Mouse (Mus musculus): ENCODE measurements around the gene Slc48a1. TPM values are rescaled to one million over a fixed set of nuclear protein-coding genes. Genes with fewer than 3 reads are reported as not detected.

The Slc48a1 gene
- polyA plus RNA-seq, 1 experiment, result 52.7 TPM

DNA sequence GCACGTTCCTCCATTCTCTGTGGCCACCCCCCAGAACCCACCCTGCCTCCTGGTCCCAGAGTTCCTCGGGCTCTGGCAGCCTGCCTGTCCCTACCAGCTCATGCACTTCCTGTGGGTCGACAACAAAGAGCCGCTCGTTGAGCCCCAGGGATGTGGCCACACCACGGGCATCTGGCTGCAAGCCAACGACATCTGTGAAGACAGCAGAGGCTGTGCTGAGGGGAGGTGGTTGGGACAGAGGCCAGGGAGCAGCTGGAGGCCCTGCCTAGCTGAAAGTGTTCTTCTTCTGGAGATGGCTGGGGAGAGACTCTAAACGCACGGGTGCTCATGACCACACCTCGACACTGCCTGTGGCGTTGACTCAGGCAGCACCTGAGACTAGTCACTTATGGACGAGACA, 27.6 kb upstream of the Slc48a1 start:
- no peaks in the 10 kb centered on the region for H3K79me2 ChIP-seq (ENCODE audit: control insufficient read depth, insufficient read depth)
- TF ChIP-seq USF1 (IDR thresholded peaks at IDR 0.05; ENCODE audit: low read depth) (no peak), MYOG (IDR thresholded peaks at IDR 0.05; ENCODE audit: control insufficient read depth in 1 of 3, insufficient read depth in 1 of 3, insufficient read length in 2 of 3, low read depth in 2 of 3) (peak in 2 of 3 experiments; percentile 80 to 92), TCF3 (IDR thresholded peaks at IDR 0.05; ENCODE audit: insufficient read length, low read depth) (peak; percentile 83), SRF (IDR thresholded peaks at IDR 0.05; ENCODE audit: control insufficient read depth, insufficient read length, low read depth) (peak; percentile 24), POLR2AphosphoS2 (IDR thresholded peaks at IDR 0.05; ENCODE audit: insufficient read length, low read depth) (no peak), TCF12 (IDR thresholded peaks at IDR 0.05; ENCODE audit: insufficient read depth, poor library complexity, severe bottlenecking) (peak; percentile 81), E2F4 (IDR thresholded peaks at IDR 0.05; ENCODE audit: insufficient read depth) (no peak), CEBPB (IDR thresholded peaks at IDR 0.05; ENCODE audit: insufficient read depth, poor library complexity, severe bottlenecking) (peak; percentile 12; the same call in 1 of the 2 replicates), MYOD1 (IDR thresholded peaks at IDR 0.05; ENCODE audit: control insufficient read depth in 1 of 3, insufficient read length in 2 of 3, low read depth in 2 of 3) (peak in 2 of 3 experiments; percentile 90 to 95), POLR2A (IDR thresholded peaks at IDR 0.05; ENCODE audit: insufficient read length, low read depth) (no peak), MAX (IDR thresholded peaks at IDR 0.05; ENCODE audit: low read depth) (no peak), REST (IDR thresholded peaks at IDR 0.05; ENCODE audit: insufficient read depth, insufficient read length) (no peak)
- peak overlapping the region; percentile 79 for H3K4me2 ChIP-seq (ENCODE audit: low read depth)
- H3K27me3 ChIP-seq (ENCODE audit: control insufficient read depth, insufficient read depth, insufficient read length), result peaks cover 26% of the 10 kb centered on the region
- H3K36me3 ChIP-seq (ENCODE audit: control insufficient read depth, insufficient read depth), result no peaks in the 10 kb centered on the region
- no peak overlapping the region for H3K4me3 ChIP-seq
- H3ac ChIP-seq (ENCODE audit: control insufficient read depth, insufficient read length), result no peak overlapping the region

DNA sequence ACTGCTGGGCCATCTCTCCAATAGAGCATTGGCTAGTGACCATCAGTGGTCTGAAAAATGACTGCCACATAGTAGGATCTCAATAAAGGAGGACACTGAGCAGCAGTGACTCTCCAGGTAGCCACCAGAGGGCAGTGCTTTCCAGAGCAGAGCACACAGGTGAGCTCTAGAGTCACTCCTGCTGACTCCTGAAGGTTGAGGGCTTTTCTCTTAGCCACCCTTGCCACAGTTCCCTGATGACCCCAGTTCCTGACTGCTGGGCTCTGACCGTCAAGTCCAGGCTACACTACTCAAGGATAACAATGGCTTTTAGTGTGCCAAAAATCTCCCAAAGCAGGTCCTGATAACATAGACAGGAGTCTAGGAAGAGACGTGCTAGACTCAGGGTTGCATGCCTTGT, 26.6 kb upstream of the Slc48a1 start:
- TF ChIP-seq TCF3 (IDR thresholded peaks at IDR 0.05; ENCODE audit: insufficient read length, low read depth), result no peak
- TF ChIP-seq MAX (IDR thresholded peaks at IDR 0.05; ENCODE audit: low read depth), result no peak
- no peak for TF ChIP-seq MYOD1 (IDR thresholded peaks at IDR 0.05; ENCODE audit: control insufficient read depth in 1 of 3, insufficient read length in 2 of 3, low read depth in 2 of 3)
- TF ChIP-seq SRF (IDR thresholded peaks at IDR 0.05; ENCODE audit: control insufficient read depth, insufficient read length, low read depth), result no peak
- no peak for TF ChIP-seq MYOG (IDR thresholded peaks at IDR 0.05; ENCODE audit: control insufficient read depth in 1 of 3, insufficient read depth in 1 of 3, insufficient read length in 2 of 3, low read depth in 2 of 3)
- no peak for TF ChIP-seq USF1 (IDR thresholded peaks at IDR 0.05; ENCODE audit: low read depth)
- no peak for TF ChIP-seq POLR2A (IDR thresholded peaks at IDR 0.05; ENCODE audit: insufficient read length, low read depth)
- no peak for TF ChIP-seq TCF12 (IDR thresholded peaks at IDR 0.05; ENCODE audit: insufficient read depth, poor library complexity, severe bottlenecking)
- TF ChIP-seq POLR2AphosphoS2 (IDR thresholded peaks at IDR 0.05; ENCODE audit: insufficient read length, low read depth), result no peak
- no peak for TF ChIP-seq E2F4 (IDR thresholded peaks at IDR 0.05; ENCODE audit: insufficient read depth)
- no peak for TF ChIP-seq REST (IDR thresholded peaks at IDR 0.05; ENCODE audit: insufficient read depth, insufficient read length)
- TF ChIP-seq CEBPB (IDR thresholded peaks at IDR 0.05; ENCODE audit: insufficient read depth, poor library complexity, severe bottlenecking), result no peak
- no peak overlapping the region for H3K4me3 ChIP-seq
- no peak overlapping the region for H3K4me2 ChIP-seq (ENCODE audit: low read depth)
- no peaks in the 10 kb centered on the region for H3K36me3 ChIP-seq (ENCODE audit: control insufficient read depth, insufficient read depth)
- no peaks in the 10 kb centered on the region for H3K79me2 ChIP-seq (ENCODE audit: control insufficient read depth, insufficient read depth)
- peaks cover 30% of the 10 kb centered on the region for H3K27me3 ChIP-seq (ENCODE audit: control insufficient read depth, insufficient read depth, insufficient read length)
- H3ac ChIP-seq (ENCODE audit: control insufficient read depth, insufficient read length), result no peak overlapping the region

DNA sequence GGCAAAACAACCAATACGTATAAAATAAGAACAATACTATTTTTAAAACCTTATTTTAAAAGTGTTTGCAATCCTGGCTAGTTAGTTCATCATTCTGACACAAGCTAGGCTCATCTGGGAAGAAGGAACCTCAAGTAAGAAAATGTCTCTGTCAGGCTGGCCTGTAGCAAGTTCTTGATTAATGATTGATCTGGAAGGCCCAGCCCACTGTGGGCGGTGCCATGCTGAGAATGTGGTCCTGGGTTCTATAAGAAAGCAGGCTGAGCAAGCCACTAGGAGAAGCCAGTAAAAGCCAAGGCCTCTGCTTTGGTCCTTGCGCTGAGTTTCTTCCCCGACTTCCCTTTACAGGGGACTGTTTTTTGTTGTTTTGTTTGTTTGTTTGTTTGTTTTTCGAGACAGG, 25.8 kb upstream of the Slc48a1 start:
- TF ChIP-seq CEBPB (IDR thresholded peaks at IDR 0.05; ENCODE audit: insufficient read depth, poor library complexity, severe bottlenecking), result no peak
- no peak for TF ChIP-seq REST (IDR thresholded peaks at IDR 0.05; ENCODE audit: insufficient read depth, insufficient read length)
- no peak for TF ChIP-seq TCF12 (IDR thresholded peaks at IDR 0.05; ENCODE audit: insufficient read depth, poor library complexity, severe bottlenecking)
- no peak for TF ChIP-seq POLR2A (IDR thresholded peaks at IDR 0.05; ENCODE audit: insufficient read length, low read depth)
- TF ChIP-seq USF1 (IDR thresholded peaks at IDR 0.05; ENCODE audit: low read depth), result no peak
- no peak for TF ChIP-seq E2F4 (IDR thresholded peaks at IDR 0.05; ENCODE audit: insufficient read depth)
- TF ChIP-seq MYOG (IDR thresholded peaks at IDR 0.05; ENCODE audit: control insufficient read depth in 1 of 3, insufficient read depth in 1 of 3, insufficient read length in 2 of 3, low read depth in 2 of 3), result no peak
- TF ChIP-seq MYOD1 (IDR thresholded peaks at IDR 0.05; ENCODE audit: control insufficient read depth in 1 of 3, insufficient read length in 2 of 3, low read depth in 2 of 3), result no peak
- TF ChIP-seq MAX (IDR thresholded peaks at IDR 0.05; ENCODE audit: low read depth), result no peak
- TF ChIP-seq SRF (IDR thresholded peaks at IDR 0.05; ENCODE audit: control insufficient read depth, insufficient read length, low read depth), result no peak
- no peak for TF ChIP-seq POLR2AphosphoS2 (IDR thresholded peaks at IDR 0.05; ENCODE audit: insufficient read length, low read depth)
- TF ChIP-seq TCF3 (IDR thresholded peaks at IDR 0.05; ENCODE audit: insufficient read length, low read depth), result no peak
- no peaks in the 10 kb centered on the region for H3K36me3 ChIP-seq (ENCODE audit: control insufficient read depth, insufficient read depth)

DNA sequence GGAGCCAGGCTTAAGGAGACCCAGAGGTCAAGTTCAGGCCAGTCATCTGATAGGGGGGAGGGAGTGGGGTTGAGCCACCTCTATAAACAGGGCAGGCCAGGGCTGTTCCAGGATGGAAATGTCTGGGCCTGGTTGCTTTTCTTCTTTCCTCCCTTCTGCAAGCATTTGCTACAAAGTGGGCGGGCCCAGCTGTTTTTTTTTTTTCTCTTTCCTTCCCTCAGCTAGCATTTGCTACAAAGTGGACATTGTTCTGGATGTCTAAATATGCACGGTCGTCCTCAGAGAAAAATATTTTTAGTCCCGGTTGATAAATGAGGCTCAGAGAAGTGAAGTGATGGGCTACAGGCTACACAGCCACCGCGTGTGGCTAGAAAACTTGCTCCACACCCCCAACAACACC, 23.8 kb upstream of the Slc48a1 start:
- H3K36me3 ChIP-seq (ENCODE audit: control insufficient read depth, insufficient read depth), result no peaks in the 10 kb centered on the region
- H3K4me3 ChIP-seq, result no peak overlapping the region
- no peaks in the 10 kb centered on the region for H3K79me2 ChIP-seq (ENCODE audit: control insufficient read depth, insufficient read depth)
- H3K27me3 ChIP-seq (ENCODE audit: control insufficient read depth, insufficient read depth, insufficient read length), result peaks cover 39% of the 10 kb centered on the region
- H3K4me2 ChIP-seq (ENCODE audit: low read depth), result no peak overlapping the region
- no peak for TF ChIP-seq USF1 (IDR thresholded peaks at IDR 0.05; ENCODE audit: low read depth)
- TF ChIP-seq E2F4 (IDR thresholded peaks at IDR 0.05; ENCODE audit: insufficient read depth), result no peak
- TF ChIP-seq SRF (IDR thresholded peaks at IDR 0.05; ENCODE audit: control insufficient read depth, insufficient read length, low read depth), result no peak
- TF ChIP-seq CEBPB (IDR thresholded peaks at IDR 0.05; ENCODE audit: insufficient read depth, poor library complexity, severe bottlenecking), result no peak
- TF ChIP-seq POLR2AphosphoS2 (IDR thresholded peaks at IDR 0.05; ENCODE audit: insufficient read length, low read depth), result no peak
- no peak for TF ChIP-seq POLR2A (IDR thresholded peaks at IDR 0.05; ENCODE audit: insufficient read length, low read depth)
- no peak for TF ChIP-seq TCF12 (IDR thresholded peaks at IDR 0.05; ENCODE audit: insufficient read depth, poor library complexity, severe bottlenecking)
- no peak for TF ChIP-seq MAX (IDR thresholded peaks at IDR 0.05; ENCODE audit: low read depth)
- TF ChIP-seq MYOG (IDR thresholded peaks at IDR 0.05; ENCODE audit: control insufficient read depth in 1 of 3, insufficient read depth in 1 of 3, insufficient read length in 2 of 3, low read depth in 2 of 3), result no peak
- no peak for TF ChIP-seq REST (IDR thresholded peaks at IDR 0.05; ENCODE audit: insufficient read depth, insufficient read length)
- TF ChIP-seq TCF3 (IDR thresholded peaks at IDR 0.05; ENCODE audit: insufficient read length, low read depth), result no peak
- TF ChIP-seq MYOD1 (IDR thresholded peaks at IDR 0.05; ENCODE audit: control insufficient read depth in 1 of 3, insufficient read length in 2 of 3, low read depth in 2 of 3), result no peak
- no peak overlapping the region for H3ac ChIP-seq (ENCODE audit: control insufficient read depth, insufficient read length)

More for the DNA sequence above, 25.8 kb upstream of the Slc48a1 start:
- no peak overlapping the region for H3K4me3 ChIP-seq
- peaks cover 34% of the 10 kb centered on the region for H3K27me3 ChIP-seq (ENCODE audit: control insufficient read depth, insufficient read depth, insufficient read length)
- no peak overlapping the region for H3ac ChIP-seq (ENCODE audit: control insufficient read depth, insufficient read length)
- H3K79me2 ChIP-seq (ENCODE audit: control insufficient read depth, insufficient read depth), result no peaks in the 10 kb centered on the region
- H3K4me2 ChIP-seq (ENCODE audit: low read depth), result no peak overlapping the region

Data from myocyte (in vitro differentiated cells).